Mouse (Mus musculus): Measurements from ENCODE around the gene Plk2.

Plk2 gene

DNA sequence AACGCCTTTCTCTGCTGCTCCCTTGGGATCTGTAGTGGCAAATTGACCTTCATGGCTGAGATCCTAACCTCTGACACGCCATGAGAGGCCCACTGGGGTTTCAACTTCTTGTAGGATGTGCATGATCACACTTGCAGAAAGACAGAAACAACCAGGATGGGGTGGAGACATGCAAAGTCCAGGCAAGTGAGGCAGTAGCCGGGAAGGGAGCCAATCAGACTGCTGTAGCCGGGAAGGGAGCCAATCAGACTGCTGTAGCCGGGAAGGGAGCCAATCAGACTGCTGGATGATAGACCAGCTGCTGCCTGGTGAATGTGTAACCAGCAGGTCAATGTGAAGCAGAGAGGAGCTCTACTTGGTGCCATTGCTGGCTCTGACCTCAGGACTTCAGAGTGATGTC lies 11.3 kb downstream of the Plk2 start:
- peak in 1 of 2 experiments; percentile 15 for DNase-seq (ENCODE audit: low spot score in 2 of 2)

GRCm38 (mm10) chr13:110412572-110413209 lies 17.8 kb downstream of the Plk2 start:
- DNase-seq (ENCODE audit: low spot score in 2 of 2): no peak

DNA sequence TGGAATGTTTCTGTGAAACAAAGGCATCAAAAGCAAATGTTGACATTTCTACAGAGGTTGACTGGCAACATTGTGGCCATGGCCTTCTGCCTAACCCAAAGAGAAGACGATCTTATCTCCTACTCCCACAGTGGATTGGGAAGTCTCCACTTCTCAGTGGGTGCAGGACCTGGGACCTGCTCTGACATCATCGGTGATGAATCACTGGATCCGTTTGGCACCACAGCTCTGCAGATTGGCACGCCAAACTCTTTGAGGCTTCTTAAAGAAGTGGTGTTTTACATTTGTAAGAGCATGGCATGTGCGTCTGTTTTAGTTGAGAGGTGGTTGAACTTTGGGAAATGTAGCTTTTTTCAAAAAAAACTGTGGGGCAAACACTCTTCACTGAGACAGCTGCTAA lies 23.8 kb downstream of the Plk2 start:
- no peak for DNase-seq (ENCODE audit: low spot score in 2 of 2)

GRCm38 (mm10) chr13:110419640-110420039 lies 24.8 kb downstream of the Plk2 start:
- DNase-seq (ENCODE audit: low spot score in 2 of 2): no peak

- no peak for DNase-seq (ENCODE audit: low spot score in 2 of 2)
These were observed 27.6 kb downstream of the Plk2 start for GRCm38 (mm10) chr13:110422434-110422833.

- DNase-seq (ENCODE audit: low spot score in 2 of 2): no peak
These were observed 30.8 kb downstream of the Plk2 start for GRCm38 (mm10) chr13:110425512-110426222.

- DNase-seq (ENCODE audit: low spot score in 2 of 2): no peak
These were observed 36.5 kb downstream of the Plk2 start for GRCm38 (mm10) chr13:110431388-110431787.

DNA sequence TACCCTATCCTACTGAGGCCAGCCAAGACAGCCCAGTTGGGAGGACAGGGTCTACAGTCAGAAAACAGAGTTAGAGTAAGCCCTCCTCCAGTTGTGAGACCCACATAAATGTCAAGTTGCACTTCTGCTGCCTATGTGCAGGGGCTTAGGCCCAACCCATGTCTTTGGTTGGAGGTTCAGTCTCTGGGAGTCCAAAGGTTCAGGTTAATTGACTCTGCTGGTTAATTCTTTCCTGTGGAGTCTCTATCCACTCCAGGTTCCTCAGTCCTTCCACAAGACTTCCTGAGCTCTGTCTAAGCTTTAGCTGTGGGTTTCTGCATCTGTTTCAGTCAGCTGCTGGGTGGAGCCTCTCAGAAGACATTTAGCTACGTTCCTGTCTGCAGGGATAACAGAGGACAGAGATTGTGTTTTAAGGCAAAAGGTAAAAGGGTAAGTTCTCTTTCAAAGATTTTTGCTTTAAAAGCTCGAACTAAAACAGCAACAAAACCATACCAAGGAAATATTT lies 37.3 kb downstream of the Plk2 start:
- DNase-seq (ENCODE audit: low spot score in 2 of 2): no peak

- no peak for DNase-seq (ENCODE audit: low spot score in 2 of 2)
These were observed 37.8 kb downstream of the Plk2 start for GRCm38 (mm10) chr13:110432613-110433012.

- DNase-seq (ENCODE audit: low spot score in 2 of 2): no peak
These were observed 41.8 kb downstream of the Plk2 start for GRCm38 (mm10) chr13:110436692-110437091.

GRCm38 (mm10) chr13:110438624-110439023 lies 43.8 kb downstream of the Plk2 start:
- no peak for DNase-seq (ENCODE audit: low spot score in 2 of 2)

- DNase-seq (ENCODE audit: low spot score in 2 of 2): no peak
These were observed 49.5 kb downstream of the Plk2 start for GRCm38 (mm10) chr13:110444335-110444734.

GRCm38 (mm10) chr13:110444894-110445293 lies 50.0 kb downstream of the Plk2 start:
- no peak for DNase-seq (ENCODE audit: low spot score in 2 of 2)

DNA sequence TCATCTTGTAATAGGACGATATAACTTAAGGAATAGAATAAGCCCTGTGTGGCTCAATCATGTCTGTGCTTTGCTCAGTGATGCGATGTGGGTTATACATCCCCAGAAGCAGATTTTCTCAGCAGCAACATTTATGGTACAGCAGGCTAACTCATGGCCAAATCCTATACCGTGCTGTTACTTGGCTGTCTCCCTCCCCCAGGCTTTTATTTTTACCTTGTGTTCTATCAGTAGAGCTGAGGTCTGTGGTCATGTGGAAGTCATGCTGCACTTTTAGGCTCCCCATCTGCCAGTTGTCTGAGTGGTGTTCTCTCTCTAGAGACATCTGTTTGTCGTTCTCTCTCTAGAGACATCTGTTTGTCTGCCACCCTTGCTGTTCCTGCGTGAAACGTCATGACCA lies 51.6 kb downstream of the Plk2 start:
- DNase-seq (ENCODE audit: low spot score in 2 of 2): no peak

GRCm38 (mm10) chr13:110450056-110450455 lies 55.2 kb downstream of the Plk2 start:
- DNase-seq (ENCODE audit: low spot score in 2 of 2): no peak
